Mouse (Mus musculus) spleen, adult 12 weeks (tissue): ENCODE measurements at regions not wholly inside any gene's neighbourhood (a gene's known extent, or its start where the extent isn't known, plus 50 kb on each side); places are given as distances from the start of the nearest gene placed in this dataset.

Experiments
- DNase-seq: peaks from one replicate; pipeline ENCODE4 v3.0.0; 2022; ENCODE audit warnings: low spot score

DNA sequence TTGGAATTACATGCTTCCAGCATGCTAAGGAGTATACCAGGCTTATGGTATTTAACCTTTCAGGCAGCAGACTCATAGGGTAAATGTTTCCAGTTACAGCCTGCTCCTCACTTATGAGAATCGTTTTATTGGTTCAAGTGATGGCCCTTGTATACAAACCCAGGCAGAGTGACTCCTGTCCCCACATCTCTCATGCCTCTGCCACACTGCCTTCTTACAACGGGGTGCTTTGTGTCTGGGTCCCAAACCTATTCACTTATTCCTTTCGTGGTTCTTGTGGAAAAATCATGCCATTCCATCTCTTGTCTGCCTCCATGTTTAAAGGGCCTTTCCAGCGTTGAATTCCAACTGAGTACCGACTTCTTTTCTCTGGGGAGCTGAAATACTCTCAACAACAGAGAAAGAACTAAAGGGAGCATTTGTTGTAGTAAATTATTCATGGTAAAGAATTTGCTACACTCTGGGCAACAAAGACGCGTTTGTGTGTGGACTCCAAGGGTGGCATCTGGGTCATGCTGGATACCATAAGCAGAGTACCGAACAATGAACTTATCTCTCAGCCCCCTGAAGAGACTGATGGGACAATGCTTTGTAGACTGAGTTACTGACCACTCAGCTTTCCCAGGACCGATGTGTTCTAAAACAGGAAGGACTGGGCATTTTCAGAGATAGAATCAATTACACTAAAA, 291.6 kb downstream of the Pten start:
- no peak for DNase-seq

DNA sequence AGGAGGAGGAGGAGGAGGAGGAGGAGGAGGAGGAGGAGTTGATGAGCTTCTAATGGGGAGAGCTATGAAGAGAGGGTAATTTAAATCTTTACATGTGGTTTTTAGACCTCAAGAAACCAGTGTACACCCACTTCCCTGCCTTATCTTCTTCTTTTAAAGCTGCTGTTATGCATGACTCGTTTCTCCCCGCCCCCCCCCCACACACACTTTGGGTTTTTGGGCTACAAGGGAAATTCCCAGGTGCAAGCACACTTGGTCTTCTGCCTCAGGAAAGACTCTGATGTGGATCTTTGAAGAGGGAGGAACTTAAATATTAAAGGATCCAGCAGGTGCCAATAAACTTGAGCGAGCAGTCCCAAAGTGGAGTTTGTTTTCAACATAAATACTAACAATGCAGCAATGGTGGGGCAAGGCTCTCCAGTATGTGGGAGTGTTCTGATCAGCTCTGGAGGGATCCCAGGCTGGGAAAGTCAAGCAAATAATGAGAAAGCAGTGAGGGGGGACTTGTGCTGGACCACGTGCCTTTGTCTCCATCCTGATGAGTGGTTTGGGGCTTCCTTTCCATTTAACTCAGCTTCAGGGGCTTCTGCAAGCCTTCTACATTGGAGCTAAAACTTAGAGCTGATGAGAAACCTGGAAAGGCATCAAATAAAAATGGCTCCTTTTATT, 296.0 kb downstream of the Pten start:
- DNase-seq = no peak

DNA sequence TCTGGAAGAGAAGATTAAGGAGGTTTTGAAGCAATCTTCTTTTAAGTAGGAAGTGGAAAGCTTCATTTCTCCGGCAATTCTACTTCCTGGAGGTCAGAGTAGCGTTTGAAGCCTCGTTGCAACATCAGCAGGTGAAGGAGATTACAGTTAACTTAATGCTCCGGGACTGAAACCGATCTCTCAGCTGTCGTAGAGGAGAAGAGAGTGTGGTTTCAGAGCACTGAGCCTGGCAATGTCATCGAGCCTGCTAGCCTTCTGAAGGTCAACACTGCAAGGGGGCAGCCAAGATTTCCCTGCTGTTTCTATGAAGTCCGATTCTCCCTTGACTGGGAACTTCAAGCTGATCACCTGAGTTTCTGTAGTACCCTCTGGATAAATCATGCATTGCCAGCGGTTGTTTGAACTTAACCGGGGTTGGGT, 299.1 kb downstream of the Pten start:
- DNase-seq = no peak

DNA sequence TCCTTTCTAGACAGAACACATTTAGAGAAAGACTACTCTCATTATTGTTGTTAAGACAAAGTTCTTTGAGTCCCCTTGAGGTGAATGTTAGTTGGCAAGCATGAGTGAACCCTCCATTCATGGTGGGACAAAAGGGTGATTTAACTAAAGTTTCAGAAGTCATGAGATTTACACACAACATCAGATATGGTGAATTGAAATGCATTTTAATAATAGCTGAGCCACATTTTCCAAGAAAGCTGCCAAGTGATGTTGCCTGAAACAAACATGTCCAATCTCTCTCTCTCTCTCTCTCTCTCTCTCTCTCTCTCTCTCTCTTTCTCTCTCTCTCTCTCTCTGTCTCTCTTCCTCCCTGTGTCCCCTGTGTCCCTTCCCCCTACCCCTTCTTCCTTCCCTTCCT, 303.7 kb downstream of the Pten start:
- DNase-seq = no peak

DNA sequence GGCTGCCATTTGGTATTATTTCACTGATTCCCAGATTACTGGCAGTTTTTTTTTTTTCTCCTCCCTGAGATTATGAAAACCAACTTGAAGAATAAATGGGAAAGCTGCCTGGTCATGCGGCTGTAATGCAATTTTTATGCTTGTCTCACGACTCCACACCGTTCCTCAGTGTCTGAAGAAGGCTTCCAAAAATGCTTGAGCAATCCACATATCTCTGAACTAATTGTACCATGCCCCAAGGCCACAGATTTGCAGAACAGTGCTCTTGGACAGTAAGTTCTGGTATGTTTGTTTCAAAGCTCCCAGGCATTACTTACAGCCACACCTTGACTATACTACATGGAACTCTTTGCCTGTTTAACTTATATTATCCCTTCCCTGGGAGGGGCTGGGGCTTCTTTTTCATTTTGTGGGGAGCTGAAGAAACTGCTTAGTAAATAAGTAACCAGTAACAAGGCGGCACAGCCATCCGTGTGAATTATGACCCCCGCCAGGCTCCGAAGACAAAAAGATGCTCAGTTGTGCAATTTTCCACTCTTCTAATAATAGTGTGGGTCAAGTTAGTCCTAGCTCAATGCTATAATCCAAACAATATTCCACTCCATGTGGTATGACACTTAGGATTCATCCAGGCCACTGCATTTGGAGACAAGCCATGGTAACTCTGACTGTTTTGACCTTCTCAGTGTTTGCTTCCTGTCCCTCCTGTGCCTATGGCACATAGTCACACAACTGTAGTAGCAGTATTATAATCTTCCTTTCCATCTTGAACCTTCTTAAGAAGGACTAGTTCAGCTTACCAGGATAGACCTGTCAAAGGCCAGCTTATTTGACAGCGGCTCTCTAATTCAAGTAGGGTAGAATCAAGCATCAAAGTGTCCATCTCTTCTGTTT, 305.1 kb downstream of the Pten start:
- DNase-seq = no peak

DNA sequence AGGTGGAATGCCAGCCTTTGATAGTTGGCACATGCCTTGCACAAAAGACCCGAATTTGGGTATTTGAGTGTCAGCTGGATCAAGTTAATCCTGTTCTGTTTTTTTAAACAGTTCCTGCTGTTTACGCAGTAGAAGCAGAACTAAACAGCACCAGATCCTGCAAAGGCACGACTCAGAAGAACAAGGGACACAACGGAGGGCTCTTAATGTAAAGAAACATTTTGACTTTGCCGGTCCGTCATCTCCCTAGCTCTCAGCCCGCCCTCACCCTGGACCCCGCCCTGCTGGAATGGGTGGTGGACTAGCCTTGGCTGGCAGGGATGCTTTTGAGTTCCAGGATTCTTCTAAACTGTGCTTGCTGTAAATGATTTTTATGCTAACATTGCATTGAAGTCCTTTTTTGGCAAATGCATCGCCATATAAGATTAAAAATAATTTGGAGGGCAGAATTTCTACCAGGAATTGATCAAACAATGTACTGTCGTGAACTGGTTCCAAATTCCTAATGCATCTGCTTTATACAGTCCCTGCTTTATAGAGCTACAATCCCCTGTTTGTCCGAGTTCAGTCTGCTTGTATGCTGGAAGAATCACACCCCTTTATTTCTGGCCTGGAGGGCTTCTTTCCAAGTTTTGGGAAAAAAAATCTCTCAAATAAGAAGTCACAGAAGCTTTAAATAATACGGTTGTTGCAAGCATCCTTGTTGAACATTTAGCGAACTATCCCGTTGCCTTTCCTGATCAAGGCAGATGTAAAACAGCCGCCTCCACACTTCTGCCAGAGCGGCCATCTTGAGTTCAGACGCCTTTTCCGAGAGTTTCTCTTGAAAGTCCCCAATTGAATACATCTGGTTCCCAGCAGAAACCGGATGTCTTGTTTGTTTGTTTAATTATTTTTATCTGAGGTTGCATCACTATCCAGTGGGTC, 308.2 kb downstream of the Pten start:
- no peak for DNase-seq

DNA sequence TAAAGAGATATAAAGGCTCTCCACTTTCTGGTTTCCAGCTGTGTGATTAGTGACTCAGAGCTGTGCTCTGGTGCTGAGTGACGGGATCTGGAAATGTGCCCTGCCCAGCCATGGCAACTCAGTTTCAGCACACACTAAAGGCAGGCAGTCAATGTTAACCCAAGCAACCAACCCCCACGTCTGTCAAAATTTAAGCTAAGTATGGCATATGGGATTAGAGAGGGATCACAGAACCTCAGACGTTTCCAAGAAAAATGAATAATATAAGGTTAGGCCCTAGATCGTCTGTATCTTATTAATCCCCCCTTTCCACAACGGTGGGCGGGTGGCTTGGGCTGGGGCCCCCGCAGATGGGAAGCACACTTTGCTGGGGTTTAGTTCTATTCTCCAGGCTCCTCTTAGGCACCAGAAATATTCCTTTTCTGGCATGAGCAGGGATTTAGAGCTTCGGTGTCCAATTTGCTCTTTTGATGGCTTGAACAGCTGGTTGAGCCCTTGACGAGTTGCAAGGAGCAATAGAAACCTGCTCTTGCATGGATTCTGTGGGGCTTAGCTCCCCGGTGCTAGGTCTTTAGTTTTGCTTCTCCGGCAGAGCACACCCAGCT, 311.2 kb downstream of the Pten start:
- DNase-seq = no peak

DNA sequence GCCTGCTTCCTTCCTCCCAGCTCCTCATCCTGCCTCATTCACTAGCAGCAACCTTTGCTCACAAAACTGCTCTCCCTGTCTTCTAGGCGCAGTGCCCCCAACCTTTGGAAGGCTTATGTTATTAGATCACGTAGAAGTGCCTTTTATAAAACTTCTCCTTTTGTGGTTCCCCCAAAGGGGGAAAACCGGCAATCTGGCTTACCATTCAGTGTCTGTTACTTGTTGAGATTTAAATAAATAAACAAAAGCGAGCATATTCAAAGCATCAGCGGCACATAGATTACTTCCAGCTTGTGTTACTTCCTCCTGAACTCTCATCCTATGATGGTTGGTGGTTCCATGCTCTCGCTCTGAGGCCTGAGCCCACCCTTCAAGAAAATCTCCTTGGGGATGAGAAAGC, 312.5 kb downstream of the Pten start:
- no peak for DNase-seq

DNA sequence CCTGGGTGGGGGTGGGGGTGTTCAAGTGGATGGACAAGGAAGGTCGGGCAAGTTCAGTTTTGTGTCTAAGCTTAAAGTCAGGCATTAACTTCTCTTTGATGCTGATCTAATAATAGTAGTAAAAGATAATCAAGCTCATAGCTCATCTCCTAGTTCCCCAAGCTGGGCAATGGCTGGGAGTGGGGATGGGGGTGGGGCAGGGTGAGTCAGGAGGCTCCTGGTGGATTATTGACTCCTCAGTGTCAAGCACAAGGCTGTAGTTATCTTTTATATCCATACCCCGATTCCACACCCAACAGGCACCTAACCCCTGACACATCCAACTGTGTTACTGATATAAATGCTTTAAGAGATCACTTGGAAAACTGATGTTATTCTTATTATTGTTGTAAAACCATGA, 315.0 kb downstream of the Pten start:
- no peak for DNase-seq

DNA sequence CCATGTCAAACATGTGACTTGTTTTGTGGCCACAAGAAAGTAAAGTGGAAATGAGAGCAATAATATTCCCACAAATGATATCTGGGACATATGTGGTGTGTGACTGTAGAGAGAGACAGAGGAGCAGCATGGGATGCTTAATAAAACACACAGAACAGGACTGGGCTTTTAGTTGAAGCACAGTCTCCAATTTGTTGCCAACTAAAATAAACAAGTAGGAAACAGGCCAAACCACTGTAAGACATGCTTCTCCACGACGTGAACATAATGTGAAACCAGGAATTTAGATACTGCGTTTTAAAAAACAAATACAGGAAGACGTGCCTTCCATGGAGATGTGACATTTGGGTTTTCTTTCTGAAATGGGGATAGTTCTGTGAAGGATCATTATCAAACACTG, 317.2 kb downstream of the Rnls start:
- DNase-seq = no peak

DNA sequence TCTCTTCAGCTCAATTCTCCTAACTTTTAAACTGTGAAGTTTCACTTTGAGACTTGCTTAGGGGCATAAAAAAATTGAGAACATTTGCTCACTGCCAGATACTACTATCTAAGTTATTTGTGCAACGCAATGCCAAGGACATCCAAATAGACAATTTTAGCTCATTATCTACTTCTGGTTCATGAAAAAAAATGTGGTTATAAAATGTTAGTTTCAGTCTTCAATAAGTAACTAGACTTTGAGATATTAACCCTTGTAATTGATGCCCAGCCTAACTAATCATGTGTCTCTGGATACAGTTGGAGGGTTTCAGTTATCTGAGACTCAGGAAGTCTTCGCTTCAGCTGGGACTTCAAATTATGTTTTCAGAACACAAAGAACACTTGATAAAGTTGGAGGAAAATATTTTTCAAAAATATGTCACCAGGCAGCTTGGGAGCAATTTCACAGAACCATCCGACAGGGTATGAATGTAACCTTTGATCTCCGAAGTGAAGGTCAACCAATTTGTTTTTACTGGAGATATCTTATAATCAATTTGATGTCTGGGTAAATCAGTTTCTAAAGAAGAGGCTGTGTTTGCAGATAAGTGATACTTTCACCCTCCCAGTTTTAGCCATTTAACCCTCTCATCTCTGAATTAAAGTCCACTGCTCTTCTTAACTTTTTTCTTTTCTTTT, 313.3 kb downstream of the Rnls start:
- DNase-seq = no peak

DNA sequence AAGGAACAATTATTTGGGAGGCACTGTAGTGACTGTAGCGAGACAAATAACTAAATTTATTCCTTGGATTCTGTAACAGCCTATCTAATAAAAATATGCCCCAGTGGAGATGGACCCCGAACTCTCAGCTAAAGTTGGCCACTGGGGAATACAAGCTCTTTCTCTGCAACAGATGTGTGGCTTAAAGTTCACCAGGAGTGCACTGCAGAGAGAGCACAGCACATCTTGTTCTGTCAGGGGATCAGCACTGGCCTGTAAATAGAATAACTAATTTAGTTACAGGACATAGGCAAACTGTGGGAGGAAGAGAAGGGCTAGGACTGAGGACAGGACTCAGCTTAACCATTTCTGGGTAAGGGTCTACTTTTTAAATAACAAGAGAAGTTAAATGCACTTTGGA, 312.1 kb downstream of the Rnls start:
- DNase-seq = no peak

DNA sequence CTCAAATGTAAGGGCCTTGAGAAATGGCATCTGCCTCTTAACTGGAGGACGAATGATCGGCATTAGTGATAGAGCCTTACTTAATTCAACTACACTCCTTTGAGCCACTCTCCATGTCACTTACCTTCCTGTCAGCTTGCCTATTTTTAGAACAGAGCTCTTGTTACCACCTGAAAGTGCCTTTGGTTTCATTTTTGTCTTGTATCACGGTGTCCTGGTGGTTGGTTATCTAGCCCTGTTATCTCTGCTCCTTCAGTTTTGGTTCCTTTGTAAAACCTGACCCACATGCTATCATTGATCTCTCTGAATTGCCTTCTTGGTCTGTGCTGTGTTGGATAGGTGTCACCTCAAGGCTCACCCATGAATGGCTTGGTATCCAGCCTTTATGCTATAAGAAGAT, 310.6 kb downstream of the Rnls start:
- no peak for DNase-seq

DNA sequence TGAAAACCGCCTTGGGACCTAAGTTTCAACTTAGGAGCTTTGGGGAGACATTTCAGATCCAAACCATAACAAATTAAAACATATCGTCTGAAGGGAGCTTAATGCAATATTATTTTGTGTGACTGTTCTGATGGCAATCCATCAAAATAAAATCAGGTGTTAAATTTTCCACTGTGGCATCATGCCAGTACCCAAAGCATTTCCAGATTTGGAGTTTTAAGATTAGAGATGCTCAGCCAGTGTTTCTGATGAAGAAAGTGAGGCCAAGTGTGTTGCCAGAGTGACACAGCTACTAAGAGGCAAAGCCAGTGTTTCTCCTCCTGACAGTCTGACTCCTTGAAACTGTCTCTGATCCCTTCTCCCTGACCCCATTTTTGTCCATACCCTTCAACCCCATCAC, 308.7 kb downstream of the Rnls start:
- DNase-seq = no peak

DNA sequence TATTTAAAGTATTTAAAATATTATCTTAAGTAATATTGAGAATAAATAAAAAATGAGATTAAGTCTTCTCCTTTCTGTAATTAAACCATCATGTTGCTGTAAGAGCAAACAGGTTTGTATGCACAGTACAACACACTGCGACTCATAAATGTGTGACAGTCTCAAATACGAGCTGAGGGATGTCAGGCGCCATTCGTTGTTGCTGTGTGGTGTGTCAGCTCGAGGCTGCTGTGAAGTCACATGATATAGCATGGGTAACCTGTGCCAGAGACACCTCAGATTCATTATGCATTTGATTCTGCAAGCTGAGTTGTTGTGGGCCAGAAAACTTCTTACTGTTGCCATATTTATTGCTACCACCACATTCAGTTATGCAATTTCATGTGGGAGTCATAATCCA, 307.4 kb downstream of the Rnls start:
- DNase-seq = no peak
